Mouse (Mus musculus): Measurements from ENCODE around the gene Mfn1. TPM values are rescaled to one million over a fixed set of nuclear protein-coding genes. Genes with fewer than 3 reads are reported as not detected.

Mfn1 gene
- polyA plus RNA-seq, 1 experiment from 2014 or later = 36.2 TPM

GRCm38 (mm10) chr3:32495856-32496710 lies 33.2 kb upstream of the Mfn1 start:
- Histone ChIP-seq H3K27me3 (replicated peaks) (no peaks in the 10 kb centered on the region), H3K9me3 (no peaks in the 10 kb centered on the region), H3K4me3 (replicated peaks) (no peak overlapping the region), H3K9ac (no peak overlapping the region), H3K36me3 (no peaks in the 10 kb centered on the region), H3K4me2 (no peak overlapping the region), H3K27ac (no peak overlapping the region), H3K4me1 (no peaks in the 10 kb centered on the region)
- no peak for ATAC-seq (ENCODE audit: insufficient read depth, low FRiP score, low read depth)
- 57% methylated on average over 7 of the region's 8 CpGs for WGBS

- Histone ChIP-seq H3K4me2 (no peak overlapping the region), H3K4me3 (replicated peaks) (no peak overlapping the region), H3K27ac (no peak overlapping the region), H3K36me3 (no peaks in the 10 kb centered on the region), H3K9me3 (no peaks in the 10 kb centered on the region), H3K27me3 (replicated peaks) (no peaks in the 10 kb centered on the region), H3K4me1 (no peaks in the 10 kb centered on the region), H3K9ac (no peak overlapping the region)
- WGBS = 89% methylated on average over 1 of the region's 1 CpGs
- no peak for ATAC-seq (ENCODE audit: insufficient read depth, low FRiP score, low read depth)
Measured at GRCm38 (mm10) chr3:32496711-32497070, 32.6 kb upstream of the Mfn1 start.

GRCm38 (mm10) chr3:32500346-32500745 lies 28.9 kb upstream of the Mfn1 start:
- Histone ChIP-seq H3K27me3 (replicated peaks) (no peaks in the 10 kb centered on the region), H3K4me3 (replicated peaks) (no peak overlapping the region), H3K9ac (no peak overlapping the region), H3K36me3 (no peaks in the 10 kb centered on the region), H3K27ac (no peak overlapping the region), H3K4me2 (no peak overlapping the region), H3K9me3 (no peaks in the 10 kb centered on the region), H3K4me1 (no peaks in the 10 kb centered on the region)
- WGBS = 83% methylated on average over 2 of the region's 2 CpGs
- no peak for ATAC-seq (ENCODE audit: insufficient read depth, low FRiP score, low read depth)

- no peak overlapping the region for H3K27ac ChIP-seq
- H3K27me3 ChIP-seq (replicated peaks) = no peaks in the 10 kb centered on the region
- H3K4me3 ChIP-seq (replicated peaks) = no peak overlapping the region
- H3K4me2 ChIP-seq = no peak overlapping the region
- H3K9me3 ChIP-seq = no peaks in the 10 kb centered on the region
- peaks cover 3% of the 10 kb centered on the region; the same call in 1 of the 2 replicates for H3K4me1 ChIP-seq
- WGBS = 67% methylated on average over 3 of the region's 3 CpGs
- no peak overlapping the region for H3K9ac ChIP-seq
- ATAC-seq (ENCODE audit: insufficient read depth, low FRiP score, low read depth) = no peak
- H3K36me3 ChIP-seq = no peaks in the 10 kb centered on the region
Measured at GRCm38 (mm10) chr3:32505841-32506240, 23.4 kb upstream of the Mfn1 start.

GRCm38 (mm10) chr3:32506366-32507225 lies 22.7 kb upstream of the Mfn1 start:
- no peaks in the 10 kb centered on the region for H3K36me3 ChIP-seq
- no peak overlapping the region for H3K27ac ChIP-seq
- ATAC-seq (ENCODE audit: insufficient read depth, low FRiP score, low read depth) = no peak
- H3K4me1 ChIP-seq = peaks cover 3% of the 10 kb centered on the region; the same call in 1 of the 2 replicates
- H3K9ac ChIP-seq = no peak overlapping the region
- H3K9me3 ChIP-seq = no peaks in the 10 kb centered on the region
- H3K27me3 ChIP-seq (replicated peaks) = no peaks in the 10 kb centered on the region
- no peak overlapping the region for H3K4me2 ChIP-seq
- no peak overlapping the region for H3K4me3 ChIP-seq (replicated peaks)
- WGBS = 61% methylated on average over 11 of the region's 11 CpGs

GRCm38 (mm10) chr3:32508666-32509324 lies 20.5 kb upstream of the Mfn1 start:
- Histone ChIP-seq H3K27ac (no peak overlapping the region), H3K36me3 (no peaks in the 10 kb centered on the region), H3K4me2 (peak overlapping the region; percentile 76), H3K9ac (no peak overlapping the region), H3K4me3 (replicated peaks) (peak overlapping the region; percentile 19; the same call in 1 of the 2 replicates), H3K4me1 (peaks cover 7% of the 10 kb centered on the region; the same call in 1 of the 2 replicates), H3K9me3 (no peaks in the 10 kb centered on the region), H3K27me3 (replicated peaks) (no peaks in the 10 kb centered on the region)
- 2% methylated on average over 17 of the region's 17 CpGs for WGBS
- no peak for ATAC-seq (ENCODE audit: insufficient read depth, low FRiP score, low read depth)

- no peaks in the 10 kb centered on the region for H3K27me3 ChIP-seq (replicated peaks)
- H3K9ac ChIP-seq = peak within 1 kb of the TSS; percentile 79
- no peaks in the 10 kb centered on the region for H3K9me3 ChIP-seq
- H3K4me3 ChIP-seq (replicated peaks) = peak within 1 kb of the TSS; percentile 80
- WGBS = 5% methylated on average over 24 of the region's 24 CpGs
- H3K4me1 ChIP-seq = peaks cover 7% of the 10 kb centered on the region; the same call in 1 of the 2 replicates
- H3K27ac ChIP-seq = peak within 1 kb of the TSS; percentile 91
- no peak for ATAC-seq (ENCODE audit: insufficient read depth, low FRiP score, low read depth)
- H3K4me2 ChIP-seq = peak within 1 kb of the TSS; percentile 76
- no peaks in the 10 kb centered on the region for H3K36me3 ChIP-seq
Measured at GRCm38 (mm10) chr3:32509496-32510374, 19.5 kb upstream of the Mfn1 start, which contains the start of gene Zfp639. Gene Zfp639 (plus strand): TSS chr3:32510259.

GRCm38 (mm10) chr3:32510375-32511190 lies 18.7 kb upstream of the Mfn1 start:
- Histone ChIP-seq H3K36me3 (no peaks in the 10 kb centered on the region), H3K4me3 (replicated peaks) (peak overlapping the region; percentile 80), H3K9me3 (no peaks in the 10 kb centered on the region), H3K9ac (peak overlapping the region; percentile 79), H3K4me1 (peaks cover 7% of the 10 kb centered on the region; the same call in 1 of the 2 replicates), H3K27ac (peak overlapping the region; percentile 91), H3K27me3 (replicated peaks) (no peaks in the 10 kb centered on the region), H3K4me2 (peak overlapping the region; percentile 76)
- WGBS = under 1% methylated on average over 66 of the region's 69 CpGs
- ATAC-seq (ENCODE audit: insufficient read depth, low FRiP score, low read depth) = peak; percentile 96

- peaks cover 7% of the 10 kb centered on the region; the same call in 1 of the 2 replicates for H3K4me1 ChIP-seq
- peak overlapping the region; percentile 80 for H3K4me3 ChIP-seq (replicated peaks)
- H3K9ac ChIP-seq = peak overlapping the region; percentile 79
- peak overlapping the region; percentile 76 for H3K4me2 ChIP-seq
- H3K27me3 ChIP-seq (replicated peaks) = no peaks in the 10 kb centered on the region
- H3K27ac ChIP-seq = peak overlapping the region; percentile 91
- 0 out of 2 replicates have a peak, but pooled peaks cover 4% of the 10 kb centered on the region for H3K36me3 ChIP-seq
- H3K9me3 ChIP-seq = no peaks in the 10 kb centered on the region
- WGBS = 5% methylated on average over 13 of the region's 13 CpGs
- no peak for ATAC-seq (ENCODE audit: insufficient read depth, low FRiP score, low read depth)
Measured at GRCm38 (mm10) chr3:32511191-32511550, 18.1 kb upstream of the Mfn1 start.

- no peak overlapping the region for H3K4me3 ChIP-seq (replicated peaks)
- H3K9ac ChIP-seq = no peak overlapping the region
- H3K4me1 ChIP-seq = peaks cover 7% of the 10 kb centered on the region; the same call in 1 of the 2 replicates
- no peaks in the 10 kb centered on the region for H3K9me3 ChIP-seq
- 84% methylated on average over 7 of the region's 7 CpGs for WGBS
- H3K36me3 ChIP-seq = peaks cover 11% of the 10 kb centered on the region; the same call in 1 of the 2 replicates
- no peak overlapping the region for H3K27ac ChIP-seq
- no peaks in the 10 kb centered on the region for H3K27me3 ChIP-seq (replicated peaks)
- no peak for ATAC-seq (ENCODE audit: insufficient read depth, low FRiP score, low read depth)
- no peak overlapping the region for H3K4me2 ChIP-seq
Measured at GRCm38 (mm10) chr3:32512686-32513284, 16.5 kb upstream of the Mfn1 start.
